Mouse (Mus musculus): ENCODE measurements at regions not wholly inside any gene's neighbourhood (a gene's known extent, or its start where the extent isn't known, plus 50 kb on each side); places are given as distances from the start of the nearest gene placed in this dataset.

DNA sequence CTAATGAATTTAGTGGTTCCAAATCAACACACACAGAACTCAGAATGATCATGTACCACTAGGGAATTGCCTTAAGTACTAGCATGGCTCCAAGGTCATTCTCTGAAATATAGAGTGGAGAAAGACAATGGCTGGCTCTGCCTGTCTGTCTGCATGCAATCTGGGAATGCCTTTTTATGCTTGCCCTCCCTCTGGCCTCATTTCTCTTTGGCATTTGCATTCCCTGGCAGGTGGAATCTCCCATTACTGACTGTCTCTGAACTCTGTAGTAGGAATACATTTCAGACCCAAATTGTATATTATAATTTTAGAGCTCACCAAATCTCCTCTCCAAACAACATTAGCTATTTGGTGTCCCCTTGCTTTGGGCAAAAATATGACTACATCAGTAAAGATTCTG is 335.0 kb downstream of the Ptprc start:
- no peaks in the 10 kb centered on the region for H3K4me1 ChIP-seq (ENCODE audit: control insufficient read depth in 1 of 2, insufficient read depth in 2 of 2)
- H3K79me2 ChIP-seq (replicated peaks; ENCODE audit: control insufficient read depth, extremely low read depth, insufficient read depth, poor library complexity, severe bottlenecking) = no peaks in the 10 kb centered on the region
- H3K4me2 ChIP-seq (ENCODE audit: insufficient read depth, low read depth, poor library complexity, severe bottlenecking) = no peak overlapping the region
- no peak overlapping the region for H3K27ac ChIP-seq (ENCODE audit: insufficient read depth, low read depth)
- dilution Hi-C loops (cut with MboI; ENCODE audit: extremely low pct_ligation_motif_present, extremely low pct_unique_long_range_greater_than_20kb, low sequenced_read_pairs) = no loop called here
- in situ Hi-C loops (cut with MboI; ENCODE audit: low pct_ligation_motif_present, low pct_unique_long_range_greater_than_20kb, low sequenced_read_pairs) = no loop called here
- H3K4me3 ChIP-seq (replicated peaks in 1 of 3; ENCODE audit: low read depth in 2 of 3, low read length in 2 of 3, poor library complexity in 1 of 3) = no peak overlapping the region
- TF ChIP-seq MEF2A (IDR thresholded peaks at IDR 0.05; ENCODE audit: borderline replicate concordance, low read depth, low read length) (no peak), ZMIZ1 (IDR thresholded peaks at IDR 0.05; ENCODE audit: low read depth, low read length) (no peak), ZC3H11A (IDR thresholded peaks at IDR 0.05; ENCODE audit: low read depth, low read length) (no peak), POLR2A (IDR thresholded peaks at IDR 0.05; ENCODE audit: low read depth, low read length) (no peak), MAX (IDR thresholded peaks at IDR 0.05; ENCODE audit: low read length) (no peak), ETS1 (conservative IDR thresholded peaks at IDR 0.05; ENCODE audit: low read depth, low read length) (no peak), EP300 (IDR thresholded peaks at IDR 0.05; ENCODE audit: low read length) (no peak), IRF4 (IDR thresholded peaks at IDR 0.05; ENCODE audit: low read depth, low read length) (no peak), MAFK (IDR thresholded peaks at IDR 0.05; ENCODE audit: insufficient replicate concordance, low read length) (no peak), USF2 (conservative IDR thresholded peaks at IDR 0.05; ENCODE audit: low read depth, low read length) (no peak), TCF12 (IDR thresholded peaks at IDR 0.05; ENCODE audit: low read depth, low read length) (no peak), MXI1 (IDR thresholded peaks at IDR 0.05; ENCODE audit: low read depth, low read length) (no peak), NRF1 (IDR thresholded peaks at IDR 0.05; ENCODE audit: low read depth, low read length) (no peak), GABPA (IDR thresholded peaks at IDR 0.05; ENCODE audit: insufficient replicate concordance, low read depth, low read length) (no peak), POLR2AphosphoS2 (IDR thresholded peaks at IDR 0.05; ENCODE audit: low read depth, low read length) (no peak), KAT2A (IDR thresholded peaks at IDR 0.05; ENCODE audit: insufficient replicate concordance, low read length) (no peak), E2F4 (IDR thresholded peaks at IDR 0.05; ENCODE audit: insufficient replicate concordance, low read depth, low read length) (no peak)
- H3K9ac ChIP-seq (ENCODE audit: insufficient read depth, low read depth) = no peak overlapping the region
- H3K27me3 ChIP-seq (replicated peaks) = no peaks in the 10 kb centered on the region
- no peak for DNase-seq (ENCODE audit: extremely low read depth)
- no peaks in the 10 kb centered on the region for H3K36me3 ChIP-seq (replicated peaks in 1 of 2; ENCODE audit: control insufficient read depth in 1 of 2, insufficient read depth in 1 of 2, low read length in 1 of 2)
- no peaks in the 10 kb centered on the region for H3K9me3 ChIP-seq (replicated peaks; ENCODE audit: low read length)

DNA sequence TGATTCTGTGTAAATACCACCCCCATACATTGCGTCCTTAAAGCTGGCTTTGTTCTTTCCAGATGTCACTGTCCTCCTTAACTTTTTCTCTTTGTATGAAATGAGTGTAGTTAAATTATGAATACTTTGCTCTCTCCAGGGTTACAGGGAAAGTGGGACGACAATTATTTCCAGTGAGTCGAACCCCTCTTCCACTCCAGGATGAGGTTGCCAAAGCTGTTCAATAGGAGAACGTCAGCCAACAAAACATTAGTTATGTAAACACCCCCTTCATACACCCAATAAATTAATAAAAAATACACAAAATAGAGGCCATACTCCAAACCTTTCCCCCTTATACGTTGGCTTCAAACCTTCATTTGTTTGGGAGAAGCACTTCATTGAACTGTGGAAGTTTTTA is 335.8 kb downstream of the Ptprc start:
- DNase-seq (ENCODE audit: extremely low read depth) = no peak
- TF ChIP-seq POLR2AphosphoS2 (IDR thresholded peaks at IDR 0.05; ENCODE audit: low read depth, low read length) (no peak), USF2 (conservative IDR thresholded peaks at IDR 0.05; ENCODE audit: low read depth, low read length) (no peak), JUND (conservative IDR thresholded peaks at IDR 0.05; ENCODE audit: low read depth, low read length) (no peak), USF1 (IDR thresholded peaks at IDR 0.05; ENCODE audit: low read depth, low read length) (no peak), ZKSCAN1 (IDR thresholded peaks at IDR 0.05; ENCODE audit: borderline replicate concordance, low read depth, low read length) (no peak), ETS1 (conservative IDR thresholded peaks at IDR 0.05; ENCODE audit: low read depth, low read length) (no peak), TBP (conservative IDR thresholded peaks at IDR 0.05; ENCODE audit: low read depth, low read length) (no peak), PAX5 (IDR thresholded peaks at IDR 0.05; ENCODE audit: low read length) (no peak), RAD21 (IDR thresholded peaks at IDR 0.05; ENCODE audit: low read depth, low read length) (no peak), E2F4 (IDR thresholded peaks at IDR 0.05; ENCODE audit: insufficient replicate concordance, low read depth, low read length) (no peak), RCOR1 (conservative IDR thresholded peaks at IDR 0.05; ENCODE audit: low read depth, low read length) (no peak), ZC3H11A (IDR thresholded peaks at IDR 0.05; ENCODE audit: low read depth, low read length) (no peak), POLR2A (IDR thresholded peaks at IDR 0.05; ENCODE audit: low read depth, low read length) (no peak), UBTF (IDR thresholded peaks at IDR 0.05; ENCODE audit: low read depth, low read length) (no peak), KAT2A (IDR thresholded peaks at IDR 0.05; ENCODE audit: insufficient replicate concordance, low read length) (no peak), ZMIZ1 (IDR thresholded peaks at IDR 0.05; ENCODE audit: low read depth, low read length) (no peak)
- Histone ChIP-seq H3K36me3 (replicated peaks in 1 of 2; ENCODE audit: control insufficient read depth in 1 of 2, insufficient read depth in 1 of 2, low read length in 1 of 2) (no peaks in the 10 kb centered on the region), H3K9me3 (replicated peaks; ENCODE audit: low read length) (no peaks in the 10 kb centered on the region), H3K4me2 (ENCODE audit: insufficient read depth, low read depth, poor library complexity, severe bottlenecking) (no peak overlapping the region), H3K9ac (ENCODE audit: insufficient read depth, low read depth) (no peak overlapping the region), H3K4me1 (ENCODE audit: control insufficient read depth in 1 of 2, insufficient read depth in 2 of 2) (no peaks in the 10 kb centered on the region), H3K27ac (ENCODE audit: insufficient read depth, low read depth) (no peak overlapping the region), H3K79me2 (replicated peaks; ENCODE audit: control insufficient read depth, extremely low read depth, insufficient read depth, poor library complexity, severe bottlenecking) (no peaks in the 10 kb centered on the region), H3K4me3 (replicated peaks in 1 of 3; ENCODE audit: low read depth in 2 of 3, low read length in 2 of 3, poor library complexity in 1 of 3) (no peak overlapping the region), H3K27me3 (replicated peaks) (no peaks in the 10 kb centered on the region)
- in situ Hi-C loops (cut with MboI; ENCODE audit: low pct_ligation_motif_present, low pct_unique_long_range_greater_than_20kb, low sequenced_read_pairs) = no loop called here
- dilution Hi-C loops (cut with MboI; ENCODE audit: extremely low pct_ligation_motif_present, extremely low pct_unique_long_range_greater_than_20kb, low sequenced_read_pairs) = no loop called here
